Mouse (Mus musculus): ENCODE data around the gene Wiz. TPM values are rescaled to one million over a fixed set of nuclear protein-coding genes. Genes with fewer than 3 reads are reported as not detected.

Gene Wiz
- polyA plus RNA-seq, 1 experiment: 25.2 TPM

GRCm38 (mm10) chr17:32355031-32355430 is 34.2 kb downstream of the Wiz start:
- no peak overlapping the region for H3K4me3 ChIP-seq (ENCODE audit: control insufficient read depth, low read depth, low read length)
- no peaks in the 10 kb centered on the region for H3K27me3 ChIP-seq (ENCODE audit: control insufficient read depth, insufficient read depth, low read length)
- H3K27ac ChIP-seq (ENCODE audit: control insufficient read depth, insufficient read depth, low read depth, low read length): no peak overlapping the region
- TF ChIP-seq CTCF (IDR thresholded peaks at IDR 0.05; ENCODE audit: control insufficient read depth, insufficient read depth, insufficient replicate concordance, low read depth, low read length) (no peak), POLR2A (IDR thresholded peaks at IDR 0.05; ENCODE audit: control insufficient read depth, low read depth, low read length) (no peak)
- peaks cover 6% of the 10 kb centered on the region for H3K36me3 ChIP-seq (ENCODE audit: control insufficient read depth, insufficient read depth, low read length)
- H3K4me1 ChIP-seq (ENCODE audit: control insufficient read depth, insufficient read depth, low read length): peaks cover 2% of the 10 kb centered on the region

DNA sequence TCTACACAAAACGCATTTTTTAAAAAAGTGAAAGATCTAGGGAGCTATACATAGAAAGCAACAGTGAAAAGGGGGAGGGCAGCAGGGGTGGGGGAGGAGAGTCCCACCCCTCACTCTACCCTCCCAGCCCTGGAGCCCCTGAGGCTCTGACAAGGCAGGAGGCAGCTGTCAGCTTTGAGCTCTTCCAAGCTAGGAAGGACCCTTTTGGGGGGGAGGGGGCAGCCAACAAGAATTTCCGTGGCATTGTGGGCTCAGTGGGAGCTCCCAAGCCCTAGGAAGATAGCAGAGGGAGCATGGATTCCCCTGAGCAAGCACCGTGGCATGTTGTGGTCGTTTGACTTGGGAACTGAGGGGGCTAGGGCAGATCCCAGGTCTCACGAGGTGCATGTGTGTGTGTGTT is 35.0 kb downstream of the Wiz start:
- Histone ChIP-seq H3K4me1 (ENCODE audit: control insufficient read depth, insufficient read depth, low read length) (peaks cover 2% of the 10 kb centered on the region; the same call in 1 of the 2 replicates), H3K27me3 (ENCODE audit: control insufficient read depth, insufficient read depth, low read length) (no peaks in the 10 kb centered on the region), H3K27ac (ENCODE audit: control insufficient read depth, insufficient read depth, low read depth, low read length) (no peak overlapping the region), H3K36me3 (ENCODE audit: control insufficient read depth, insufficient read depth, low read length) (peaks cover 6% of the 10 kb centered on the region), H3K4me3 (ENCODE audit: control insufficient read depth, low read depth, low read length) (no peak overlapping the region)
- no peak for TF ChIP-seq POLR2A (IDR thresholded peaks at IDR 0.05; ENCODE audit: control insufficient read depth, low read depth, low read length)

- no peak for TF ChIP-seq POLR2A (IDR thresholded peaks at IDR 0.05; ENCODE audit: control insufficient read depth, low read depth, low read length)
- TF ChIP-seq CTCF (IDR thresholded peaks at IDR 0.05; ENCODE audit: control insufficient read depth, insufficient read depth, insufficient replicate concordance, low read depth, low read length): no peak
- Histone ChIP-seq H3K36me3 (ENCODE audit: control insufficient read depth, insufficient read depth, low read length) (peaks cover 6% of the 10 kb centered on the region), H3K27me3 (ENCODE audit: control insufficient read depth, insufficient read depth, low read length) (no peaks in the 10 kb centered on the region)
Observed at GRCm38 (mm10) chr17:32353696-32354095, 35.5 kb downstream of the Wiz start.

DNA sequence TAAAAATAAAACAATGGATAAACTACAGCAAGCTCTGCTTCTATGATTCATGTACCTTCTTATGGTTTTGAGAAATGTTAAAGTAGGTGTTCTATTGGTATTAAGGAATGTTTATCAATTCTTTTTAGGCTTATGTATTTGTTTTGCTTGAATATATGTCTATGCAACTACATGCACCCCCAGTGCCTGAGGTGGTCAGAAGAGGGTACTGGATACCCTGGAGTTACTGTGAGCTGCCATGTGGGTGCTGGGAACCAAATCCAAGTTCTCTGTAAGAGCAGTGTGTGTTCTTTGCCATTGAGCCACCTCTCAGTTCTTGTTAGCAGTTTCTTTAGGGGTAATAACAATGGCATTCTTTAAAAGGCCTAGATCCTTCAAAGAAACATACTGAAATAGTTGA is 37.5 kb downstream of the Wiz start:
- peaks cover 6% of the 10 kb centered on the region for H3K4me1 ChIP-seq (ENCODE audit: control insufficient read depth, insufficient read depth, low read length)
- peaks cover 3% of the 10 kb centered on the region; the same call in 1 of the 2 replicates for H3K36me3 ChIP-seq (ENCODE audit: control insufficient read depth, insufficient read depth, low read length)
- no peak overlapping the region for H3K4me3 ChIP-seq (ENCODE audit: control insufficient read depth, low read depth, low read length)
- no peak for TF ChIP-seq POLR2A (IDR thresholded peaks at IDR 0.05; ENCODE audit: control insufficient read depth, low read depth, low read length)
- H3K27me3 ChIP-seq (ENCODE audit: control insufficient read depth, insufficient read depth, low read length): no peaks in the 10 kb centered on the region
- no peak overlapping the region for H3K27ac ChIP-seq (ENCODE audit: control insufficient read depth, insufficient read depth, low read depth, low read length)

More at GRCm38 (mm10) chr17:32353696-32354095, 35.5 kb downstream of the Wiz start:
- Histone ChIP-seq H3K4me3 (ENCODE audit: control insufficient read depth, low read depth, low read length) (no peak overlapping the region), H3K27ac (ENCODE audit: control insufficient read depth, insufficient read depth, low read depth, low read length) (no peak overlapping the region), H3K4me1 (ENCODE audit: control insufficient read depth, insufficient read depth, low read length) (peaks cover 4% of the 10 kb centered on the region)

DNA sequence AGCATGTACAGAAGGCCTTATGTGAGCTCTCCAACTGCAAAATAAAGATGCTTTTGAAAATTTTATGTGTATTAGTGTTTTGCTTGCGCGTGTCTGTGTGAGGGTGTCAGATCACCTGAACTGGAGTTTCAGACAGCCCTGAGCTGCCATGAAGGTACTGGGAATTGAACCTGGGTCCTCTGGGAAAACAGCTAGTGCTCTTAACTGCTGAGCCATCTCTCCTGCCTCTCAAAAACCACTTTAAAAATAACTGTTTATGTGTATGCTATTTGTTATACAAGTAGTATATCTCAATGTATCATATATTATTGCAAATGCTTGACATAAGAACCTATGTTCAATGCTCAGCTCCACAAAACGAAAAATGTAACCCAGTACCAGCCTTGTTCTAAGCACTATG is 38.0 kb downstream of the Wiz start:
- Histone ChIP-seq H3K27ac (ENCODE audit: control insufficient read depth, insufficient read depth, low read depth, low read length) (no peak overlapping the region; the same call in 1 of the 2 replicates), H3K36me3 (ENCODE audit: control insufficient read depth, insufficient read depth, low read length) (peaks cover under 1% of the 10 kb centered on the region; the same call in 1 of the 2 replicates), H3K27me3 (ENCODE audit: control insufficient read depth, insufficient read depth, low read length) (no peaks in the 10 kb centered on the region), H3K4me3 (ENCODE audit: control insufficient read depth, low read depth, low read length) (peak overlapping the region; percentile 40), H3K4me1 (ENCODE audit: control insufficient read depth, insufficient read depth, low read length) (peaks cover 6% of the 10 kb centered on the region)
- TF ChIP-seq POLR2A (IDR thresholded peaks at IDR 0.05; ENCODE audit: control insufficient read depth, low read depth, low read length) (no peak), CTCF (IDR thresholded peaks at IDR 0.05; ENCODE audit: control insufficient read depth, insufficient read depth, insufficient replicate concordance, low read depth, low read length) (no peak)

- H3K4me3 ChIP-seq (ENCODE audit: control insufficient read depth, low read depth, low read length): peak within 1 kb of the TSS; percentile 91
- H3K27ac ChIP-seq (ENCODE audit: control insufficient read depth, insufficient read depth, low read depth, low read length): peak within 1 kb of the TSS; percentile 94
- peak; percentile 99 for TF ChIP-seq POLR2A (IDR thresholded peaks at IDR 0.05; ENCODE audit: control insufficient read depth, low read depth, low read length)
- no peak; the same call in 1 of the 2 replicates for TF ChIP-seq CTCF (IDR thresholded peaks at IDR 0.05; ENCODE audit: control insufficient read depth, insufficient read depth, insufficient replicate concordance, low read depth, low read length)
- H3K4me1 ChIP-seq (ENCODE audit: control insufficient read depth, insufficient read depth, low read length): peaks cover 6% of the 10 kb centered on the region
- no peaks in the 10 kb centered on the region; the same call in 1 of the 2 replicates for H3K36me3 ChIP-seq (ENCODE audit: control insufficient read depth, insufficient read depth, low read length)
- H3K27me3 ChIP-seq (ENCODE audit: control insufficient read depth, insufficient read depth, low read length): no peaks in the 10 kb centered on the region
Observed at GRCm38 (mm10) chr17:32350382-32350983, 38.8 kb downstream of the Wiz start, which contains the start of gene Akap8l. Gene Akap8l, minus strand, starts transcription at chr17:32350607.

GRCm38 (mm10) chr17:32349851-32350381 is 39.3 kb downstream of the Wiz start:
- peak overlapping the region; percentile 94 for H3K27ac ChIP-seq (ENCODE audit: control insufficient read depth, insufficient read depth, low read depth, low read length)
- H3K36me3 ChIP-seq (ENCODE audit: control insufficient read depth, insufficient read depth, low read length): no peaks in the 10 kb centered on the region; the same call in 1 of the 2 replicates
- no peaks in the 10 kb centered on the region for H3K27me3 ChIP-seq (ENCODE audit: control insufficient read depth, insufficient read depth, low read length)
- H3K4me1 ChIP-seq (ENCODE audit: control insufficient read depth, insufficient read depth, low read length): peaks cover 6% of the 10 kb centered on the region
- peak overlapping the region; percentile 91 for H3K4me3 ChIP-seq (ENCODE audit: control insufficient read depth, low read depth, low read length)
- no peak for TF ChIP-seq POLR2A (IDR thresholded peaks at IDR 0.05; ENCODE audit: control insufficient read depth, low read depth, low read length)
- TF ChIP-seq CTCF (IDR thresholded peaks at IDR 0.05; ENCODE audit: control insufficient read depth, insufficient read depth, insufficient replicate concordance, low read depth, low read length): no peak
